Mouse (Mus musculus) kidney, embryonic 15.5 days (tissue): Measurements from ENCODE around the gene Cdhr4. TPM values are rescaled to one million over a fixed set of nuclear protein-coding genes. Genes with fewer than 3 reads are reported as not detected.

Source experiments
- ATAC-seq: fragments of 200-750 bp; cut with Nextera tagmentation; replicated peaks from 2 replicates; pipeline ENCODE4 v1.8.0; 2017; ENCODE audit warnings: moderate TSS enrichment; ENCODE audit not compliant: low FRiP score
- H3K27ac ChIP-seq: fragments of 300-500 bp; sonication (generic); 2 replicates; pipeline ENCODE4 v1.5.1; 2015; ENCODE audit warnings: mild to moderate bottlenecking, inconsistent platforms
- H3K27me3 ChIP-seq: fragments of 300-500 bp; sonication (generic); 2 replicates; pipeline ENCODE4 v1.6.1; 2015; ENCODE audit warnings: inconsistent platforms
- H3K36me3 ChIP-seq: fragments of 300-500 bp; sonication (generic); 2 replicates; pipeline ENCODE4 v1.6.1; 2015; ENCODE audit warnings: inconsistent platforms
- H3K4me1 ChIP-seq: fragments of 300-500 bp; sonication (generic); 2 replicates; pipeline ENCODE4 v1.6.1; 2015; ENCODE audit warnings: inconsistent platforms
- H3K4me2 ChIP-seq: fragments of 300-500 bp; sonication (generic); 2 replicates; pipeline ENCODE4 v1.6.1; 2015; ENCODE audit warnings: moderate library complexity, mild to moderate bottlenecking, inconsistent platforms
- H3K4me3 ChIP-seq: fragments of 300-500 bp; sonication (generic); replicated peaks from 2 replicates; pipeline ENCODE4 v1.5.1; 2015; ENCODE audit warnings: mild to moderate bottlenecking, inconsistent platforms
- H3K9ac ChIP-seq: fragments of 300-500 bp; sonication (generic); 2 replicates; pipeline ENCODE4 v1.6.1; 2015; ENCODE audit warnings: mild to moderate bottlenecking, inconsistent platforms
- H3K9me3 ChIP-seq: fragments of 300-500 bp; sonication (generic); replicated peaks from 2 replicates; pipeline ENCODE4 v1.6.1; 2016; ENCODE audit warnings: inconsistent platforms
- WGBS: fragments of 180-500 bp; shearing (Covaris S2); methylation state at CpG from one replicate; pipeline ENCODE4 v1.1.7; 2015; ENCODE audit warnings: mixed read lengths; 5-methylcytosine and 5-hydroxymethylcytosine counted together
- polyA plus RNA-seq: library from polyadenylated mRNA; unstranded; fragments of >200 nt; fragmentation: Nextera tagmentation; extraction: Ambion mirVana; gene quantifications from 2 replicates; pipeline ENCODE4 v1.2.1, GENCODE M21; 2015

Cdhr4 gene
- polyA plus RNA-seq, result 6.9 and 12.6 TPM in 2 replicates

DNA sequence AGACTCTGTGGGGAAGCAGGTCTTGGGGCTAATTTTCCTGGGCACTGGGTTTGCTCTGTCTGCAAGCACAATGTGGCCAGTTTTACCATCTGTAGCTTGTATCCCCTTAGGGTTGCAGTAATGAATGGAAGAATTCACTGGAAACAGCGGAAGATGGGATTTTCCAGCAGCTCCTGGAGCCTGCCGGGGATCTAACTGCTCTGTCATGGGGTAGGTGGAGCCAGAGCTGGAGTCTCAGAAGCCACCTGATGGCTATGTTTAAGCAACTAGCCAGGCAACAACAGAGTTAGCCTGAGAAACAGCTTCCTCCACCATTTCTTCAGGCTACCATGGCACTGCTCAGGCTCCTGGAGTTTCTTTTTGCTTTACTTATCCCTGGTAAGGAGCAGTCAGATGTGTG lies at the start of gene Cdhr4:
Gene Cdhr4 (plus strand): TSS at position 301 of the 400 bp plus-strand sequence.
- Histone ChIP-seq H3K9me3 (no peaks in the 10 kb centered on the region), H3K4me2 (no peak within 1 kb of the TSS), H3K4me3 (no peak within 1 kb of the TSS), H3K27me3 (no peaks in the 10 kb centered on the region), H3K4me1 (no peaks in the 10 kb centered on the region; the same call in 1 of the 2 replicates), H3K9ac (no peak within 1 kb of the TSS), H3K27ac (no peak within 1 kb of the TSS), H3K36me3 (no peaks in the 10 kb centered on the region)
- WGBS, result 81% methylated on average over 2 of the region's 2 CpGs
- ATAC-seq, result no peak

GRCm38 (mm10) chr9:107947241-107948194 lies 44.8 kb upstream of the Cdhr4 start:
- Histone ChIP-seq H3K4me1 (peaks cover 19% of the 10 kb centered on the region), H3K36me3 (no peaks in the 10 kb centered on the region), H3K4me2 (no peak overlapping the region), H3K4me3 (no peak overlapping the region), H3K27ac (no peak overlapping the region), H3K27me3 (no peaks in the 10 kb centered on the region), H3K9ac (no peak overlapping the region), H3K9me3 (no peaks in the 10 kb centered on the region)
- WGBS, result 89% methylated on average over 31 of the region's 31 CpGs
- ATAC-seq, result no peak

GRCm38 (mm10) chr9:107949184-107949921 lies 42.9 kb upstream of the Cdhr4 start:
- WGBS, result 83% methylated on average over 13 of the region's 13 CpGs
- Histone ChIP-seq H3K27ac (no peak overlapping the region), H3K9me3 (no peaks in the 10 kb centered on the region), H3K9ac (no peak overlapping the region), H3K4me3 (no peak overlapping the region), H3K4me1 (peaks cover 24% of the 10 kb centered on the region), H3K4me2 (no peak overlapping the region), H3K36me3 (no peaks in the 10 kb centered on the region), H3K27me3 (no peaks in the 10 kb centered on the region)
- ATAC-seq, result no peak

GRCm38 (mm10) chr9:107949922-107950235 lies 42.4 kb upstream of the Cdhr4 start, which contains the start of gene Traip:
Gene Traip (plus strand): TSS chr9:107950136.
- 89% methylated on average over 10 of the region's 10 CpGs for WGBS
- no peaks in the 10 kb centered on the region for H3K9me3 ChIP-seq
- peak within 1 kb of the TSS; percentile 83 for H3K4me3 ChIP-seq
- no peaks in the 10 kb centered on the region for H3K27me3 ChIP-seq
- peaks cover 24% of the 10 kb centered on the region for H3K4me1 ChIP-seq
- no peaks in the 10 kb centered on the region for H3K36me3 ChIP-seq
- ATAC-seq, result no peak
- peak within 1 kb of the TSS; percentile 71 for H3K27ac ChIP-seq
- peak within 1 kb of the TSS; percentile 66 for H3K9ac ChIP-seq
- peak within 1 kb of the TSS; percentile 83 for H3K4me2 ChIP-seq

DNA sequence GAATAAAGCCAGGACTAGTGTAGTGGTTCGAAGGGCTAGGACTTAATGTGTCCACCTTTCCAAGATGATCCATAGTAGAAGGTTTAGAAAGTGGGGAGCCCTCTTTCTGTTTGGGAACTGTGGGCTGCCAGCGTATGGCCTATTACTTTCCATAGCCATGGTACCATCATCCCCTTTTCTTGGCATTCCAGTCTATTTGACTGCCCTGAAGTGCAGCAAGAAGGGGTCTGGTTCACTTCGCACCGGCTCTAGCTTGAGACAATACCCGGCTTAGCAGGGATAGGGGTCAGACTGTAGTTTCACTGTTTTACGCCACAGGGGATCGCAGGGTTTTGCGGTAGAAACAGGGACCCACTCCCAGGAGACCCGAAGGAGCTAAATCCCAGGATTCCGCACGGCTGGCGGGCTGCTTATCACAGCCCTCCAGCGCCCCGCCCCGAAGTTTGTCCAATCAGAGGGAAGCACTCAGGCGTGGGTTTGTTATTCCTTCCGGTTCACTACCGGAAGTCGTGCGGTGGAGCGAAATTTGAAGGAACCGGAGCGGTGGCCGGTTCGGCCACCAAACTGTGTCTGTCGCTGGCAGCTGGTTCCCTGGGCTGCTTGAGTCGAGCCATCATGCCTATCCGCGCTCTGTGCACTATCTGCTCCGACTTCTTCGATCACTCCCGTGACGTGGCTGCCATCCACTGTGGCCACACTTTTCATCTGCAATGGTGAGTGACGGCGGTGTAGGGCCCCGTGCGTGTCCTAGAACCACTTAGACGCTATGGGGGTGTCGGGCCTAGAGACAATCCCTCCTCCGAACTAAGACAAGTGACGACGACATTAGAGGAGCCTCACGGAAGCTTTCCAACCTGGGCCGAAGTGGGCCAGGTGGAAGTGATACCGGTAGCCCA lies 41.6 kb upstream of the Cdhr4 start:
- Histone ChIP-seq H3K9ac (peak overlapping the region; percentile 66), H3K4me3 (peak overlapping the region; percentile 83), H3K4me2 (peak overlapping the region; percentile 83), H3K27ac (peak overlapping the region; percentile 71), H3K27me3 (no peaks in the 10 kb centered on the region), H3K36me3 (peaks cover 5% of the 10 kb centered on the region; the same call in 1 of the 2 replicates), H3K9me3 (no peaks in the 10 kb centered on the region), H3K4me1 (peaks cover 24% of the 10 kb centered on the region)
- peak; percentile 95 for ATAC-seq
- 14% methylated on average over 45 of the region's 45 CpGs for WGBS

DNA sequence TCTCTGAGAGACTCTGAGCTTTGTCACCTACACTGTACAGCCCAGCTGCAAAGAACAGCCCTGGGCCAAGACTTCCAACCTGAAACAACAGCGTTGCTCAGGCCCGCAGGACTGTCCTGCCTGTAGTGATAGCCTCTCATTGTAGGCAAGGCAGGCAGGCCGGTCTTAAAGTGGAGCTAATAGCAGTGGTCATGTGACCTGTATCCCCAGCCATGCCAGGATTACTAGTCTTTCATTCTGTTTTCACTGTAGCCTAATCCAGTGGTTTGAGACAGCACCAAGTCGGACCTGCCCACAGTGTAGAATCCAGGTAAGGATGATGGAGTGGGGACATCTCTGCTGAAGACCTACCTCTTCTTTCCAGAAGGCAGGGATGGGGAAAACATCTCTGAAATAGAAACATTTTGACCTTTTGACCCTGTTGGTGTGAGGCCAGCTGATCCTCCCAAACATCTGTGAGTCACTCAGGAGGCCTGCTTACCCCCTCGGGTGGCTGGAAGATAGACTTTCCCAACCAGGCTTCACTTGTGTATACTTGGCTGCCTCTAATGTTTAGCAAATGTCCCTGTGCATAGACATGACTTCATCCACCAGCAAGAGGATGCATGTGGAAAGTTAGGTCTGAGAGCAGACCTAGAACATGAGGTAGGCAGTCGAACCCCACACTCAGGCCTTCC lies 36.5 kb upstream of the Cdhr4 start:
- 83% methylated on average over 6 of the region's 6 CpGs for WGBS
- Histone ChIP-seq H3K9ac (no peak overlapping the region), H3K9me3 (no peaks in the 10 kb centered on the region), H3K4me3 (no peak overlapping the region), H3K4me2 (no peak overlapping the region), H3K27ac (no peak overlapping the region), H3K27me3 (no peaks in the 10 kb centered on the region), H3K36me3 (peaks cover 47% of the 10 kb centered on the region), H3K4me1 (peaks cover 19% of the 10 kb centered on the region)
- ATAC-seq, result no peak

- peaks cover 61% of the 10 kb centered on the region for H3K36me3 ChIP-seq
- no peaks in the 10 kb centered on the region for H3K27me3 ChIP-seq
- H3K4me1 ChIP-seq, result peaks cover 7% of the 10 kb centered on the region
- WGBS, result 64% methylated on average over 6 of the region's 6 CpGs
- H3K27ac ChIP-seq, result no peak overlapping the region
- no peak overlapping the region for H3K9ac ChIP-seq
- H3K9me3 ChIP-seq, result no peaks in the 10 kb centered on the region
- H3K4me2 ChIP-seq, result no peak overlapping the region
- H3K4me3 ChIP-seq, result no peak overlapping the region
- no peak for ATAC-seq
Measured at GRCm38 (mm10) chr9:107957141-107957540, 35.2 kb upstream of the Cdhr4 start.

GRCm38 (mm10) chr9:107959896-107960295 lies 32.4 kb upstream of the Cdhr4 start:
- 0 out of 2 replicates have a peak, but pooled peaks cover 5% of the 10 kb centered on the region for H3K4me1 ChIP-seq

GRCm38 (mm10) chr9:107960928-107961327 lies 31.4 kb upstream of the Cdhr4 start:
- no peak overlapping the region for H3K4me3 ChIP-seq
- WGBS, result 81% methylated on average over 4 of the region's 4 CpGs
- no peak overlapping the region for H3K9ac ChIP-seq
- H3K4me1 ChIP-seq, result 0 out of 2 replicates have a peak, but pooled peaks cover 5% of the 10 kb centered on the region
- H3K27ac ChIP-seq, result no peak overlapping the region
- no peak for ATAC-seq
- H3K36me3 ChIP-seq, result peaks cover 85% of the 10 kb centered on the region
- no peaks in the 10 kb centered on the region for H3K27me3 ChIP-seq
- no peak overlapping the region for H3K4me2 ChIP-seq
- H3K9me3 ChIP-seq, result no peaks in the 10 kb centered on the region

More at GRCm38 (mm10) chr9:107959896-107960295, 32.4 kb upstream of the Cdhr4 start:
- no peak overlapping the region for H3K4me2 ChIP-seq
- H3K36me3 ChIP-seq, result peaks cover 86% of the 10 kb centered on the region
- H3K27ac ChIP-seq, result no peak overlapping the region
- H3K9me3 ChIP-seq, result no peaks in the 10 kb centered on the region
- ATAC-seq, result no peak
- H3K9ac ChIP-seq, result no peak overlapping the region
- WGBS, result 28% methylated on average over 6 of the region's 6 CpGs
- no peaks in the 10 kb centered on the region for H3K27me3 ChIP-seq
- H3K4me3 ChIP-seq, result no peak overlapping the region

- no peak for ATAC-seq
- Histone ChIP-seq H3K27me3 (no peaks in the 10 kb centered on the region), H3K27ac (no peak overlapping the region), H3K4me1 (0 out of 2 replicates have a peak, but pooled peaks cover 5% of the 10 kb centered on the region), H3K4me2 (no peak overlapping the region), H3K4me3 (no peak overlapping the region), H3K36me3 (peaks cover 87% of the 10 kb centered on the region), H3K9ac (no peak overlapping the region), H3K9me3 (no peaks in the 10 kb centered on the region)
- WGBS, result 84% methylated on average over 10 of the region's 10 CpGs
Measured at GRCm38 (mm10) chr9:107961351-107961762, 30.9 kb upstream of the Cdhr4 start.

DNA sequence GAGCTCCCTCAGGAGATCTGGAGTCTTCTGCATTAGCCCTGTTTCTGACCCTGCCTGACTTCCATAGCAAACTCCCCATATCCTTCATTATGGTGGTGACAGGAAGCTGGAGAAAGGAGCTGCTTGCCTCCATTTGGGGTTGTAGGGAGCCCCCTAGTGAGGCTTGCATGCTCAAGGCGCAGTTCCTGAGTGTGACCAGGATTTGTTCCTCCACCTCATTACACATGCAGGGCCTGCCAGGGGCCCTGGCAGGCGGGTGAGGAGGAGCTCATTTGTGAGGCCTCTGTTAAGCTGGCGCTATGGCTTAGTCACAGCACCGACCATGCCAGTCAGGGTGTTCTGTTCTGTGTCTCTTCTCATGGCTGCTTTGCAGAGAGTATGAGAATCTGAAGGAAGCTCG lies 30.4 kb upstream of the Cdhr4 start:
- no peak for ATAC-seq
- Histone ChIP-seq H3K4me3 (no peak overlapping the region), H3K9me3 (no peaks in the 10 kb centered on the region), H3K27ac (no peak overlapping the region), H3K36me3 (peaks cover 83% of the 10 kb centered on the region), H3K4me1 (0 out of 2 replicates have a peak, but pooled peaks cover 5% of the 10 kb centered on the region), H3K27me3 (no peaks in the 10 kb centered on the region), H3K4me2 (no peak overlapping the region), H3K9ac (no peak overlapping the region)
- WGBS, result 53% methylated on average over 5 of the region's 5 CpGs
